Mouse (Mus musculus) heart, embryonic 14.5 days (tissue): ENCODE measurements around the gene C330021F23Rik. TPM values are rescaled to one million over a fixed set of nuclear protein-coding genes. Genes with fewer than 3 reads are reported as not detected.

Experiments used
- ATAC-seq: fragments of 200-750 bp; cut with Nextera tagmentation; 2 replicates; pipeline ENCODE4 v1.8.0; 2017; ENCODE audit warnings: low read depth, moderate TSS enrichment; ENCODE audit not compliant: insufficient number of reproducible peaks, insufficient read depth, low FRiP score
- H3K27ac ChIP-seq, 2 experiments: fragments of 200-500 bp in 1 of 2; fragments of 300-500 bp in 1 of 2; sonication (generic) in 1 of 2; replicated peaks in 1 of 2; 2 replicates each; pipeline ENCODE4 v1.5.1; 2012 to 2014; ENCODE audit warnings: low read depth in 2 of 2, low read length in 2 of 2, control low read depth in 1 of 2, mild to moderate bottlenecking in 1 of 2, mixed read lengths in 1 of 2; ENCODE audit not compliant: control insufficient read depth in 1 of 2, insufficient read depth in 1 of 2
- H3K27me3 ChIP-seq: fragments of 300-500 bp; sonication (generic); 2 replicates; pipeline ENCODE4 v1.6.1; 2014; ENCODE audit warnings: mild to moderate bottlenecking, low read length, control low read depth; ENCODE audit not compliant: control insufficient read depth, insufficient read depth
- H3K36me3 ChIP-seq: fragments of 300-500 bp; sonication (generic); 2 replicates; pipeline ENCODE4 v1.6.1; 2014; ENCODE audit warnings: mild to moderate bottlenecking, control low read depth, low read length, mixed read lengths; ENCODE audit not compliant: control insufficient read depth, insufficient read depth
- H3K4me1 ChIP-seq, 2 experiments: fragments of 200-500 bp in 1 of 2; fragments of 300-500 bp in 1 of 2; sonication (generic) in 1 of 2; 2 replicates each; pipeline ENCODE4 v1.6.1; 2012 to 2014; ENCODE audit warnings: low read length in 2 of 2, control low read depth in 1 of 2, mixed read lengths in 1 of 2; ENCODE audit not compliant: control insufficient read depth in 2 of 2, insufficient read depth in 2 of 2
- H3K4me2 ChIP-seq: fragments of 300-500 bp; sonication (generic); 2 replicates; pipeline ENCODE4 v1.6.1; 2014; ENCODE audit warnings: mild to moderate bottlenecking, low read length
- H3K4me3 ChIP-seq, 2 experiments: fragments of 200-500 bp in 1 of 2; fragments of 300-500 bp in 1 of 2; sonication (generic) in 1 of 2; 2 replicates each; pipeline ENCODE4 v1.5.1; 2012 to 2014; ENCODE audit warnings: low read length in 2 of 2, mild to moderate bottlenecking in 2 of 2, control low read depth in 1 of 2, low read depth in 1 of 2, moderate library complexity in 1 of 2; ENCODE audit not compliant: control insufficient read depth in 1 of 2, insufficient read depth in 1 of 2
- H3K9ac ChIP-seq: fragments of 300-500 bp; sonication (generic); 2 replicates; pipeline ENCODE4 v1.6.1; 2014; ENCODE audit warnings: mild to moderate bottlenecking, low read length
- H3K9me3 ChIP-seq: fragments of 300-500 bp; sonication (generic); 2 replicates; pipeline ENCODE4 v1.6.1; 2016; ENCODE audit warnings: low read length, control low read depth; ENCODE audit not compliant: control insufficient read depth
- WGBS: fragments of 180-500 bp; shearing (Covaris S2); extraction: QIAGEN DNeasy Blood & Tissue Kit; methylation state at CpG from one replicate; pipeline ENCODE4 v1.1.7; 2014; 5-methylcytosine and 5-hydroxymethylcytosine counted together
- polyA plus RNA-seq: library from polyadenylated mRNA; unstranded; fragments of >200 nt; fragmentation: Nextera tagmentation; extraction: Ambion mirVana; gene quantifications from 2 replicates; pipeline ENCODE4 v1.2.1, GENCODE M21; 2014

C330021F23Rik gene
- polyA plus RNA-seq, 1 experiment from 2014 or later: 8.5 TPM

GRCm38 (mm10) chr8:3630647-3631477, 63.1 kb downstream of the C330021F23Rik start, which contains the start of gene Stxbp2:
Gene Stxbp2, plus strand, starts transcription at chr8:3630955.
- Histone ChIP-seq H3K27ac (no peak within 1 kb of the TSS), H3K27me3 (peaks cover 10% of the 10 kb centered on the region; the same call in 1 of the 2 replicates), H3K9me3 (no peaks in the 10 kb centered on the region), H3K4me1 (peaks cover 5% of the 10 kb centered on the region in 2 experiments; a peak in 2 of 4 replicates), H3K4me2 (peak within 1 kb of the TSS; percentile 87), H3K36me3 (peaks cover 16% of the 10 kb centered on the region), H3K9ac (peak within 1 kb of the TSS; percentile 73), H3K4me3 (peak within 1 kb of the TSS; percentile 54 to 68)
- peak; percentile 80 for ATAC-seq
- WGBS: 4% methylated on average over 47 of the region's 47 CpGs

DNA sequence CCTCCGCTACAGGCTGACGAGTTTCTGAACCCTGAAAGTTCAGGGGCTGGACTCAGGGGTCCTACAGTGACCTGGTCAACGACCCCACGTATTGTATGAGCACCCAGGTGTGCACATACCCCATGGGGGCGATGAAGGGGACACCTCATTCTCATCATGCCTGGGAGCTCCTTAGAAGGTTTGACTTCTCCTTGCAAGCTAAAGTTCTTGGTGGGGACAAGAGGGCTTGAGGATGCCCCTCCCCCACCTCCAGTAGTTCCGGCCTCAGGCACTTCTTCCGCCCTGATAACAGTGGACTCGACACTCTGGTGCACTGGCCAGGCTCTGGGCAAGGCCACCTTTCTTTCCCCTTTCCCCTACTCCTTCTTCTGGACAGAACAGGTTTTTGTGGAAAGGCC, 63.7 kb downstream of the C330021F23Rik start:
- H3K4me2 ChIP-seq: peak overlapping the region; percentile 87
- peaks cover 5% of the 10 kb centered on the region in 2 experiments; a peak in 2 of 4 replicates for H3K4me1 ChIP-seq
- H3K27ac ChIP-seq: no peak overlapping the region
- no peaks in the 10 kb centered on the region for H3K9me3 ChIP-seq
- peaks cover 10% of the 10 kb centered on the region; the same call in 1 of the 2 replicates for H3K27me3 ChIP-seq
- H3K4me3 ChIP-seq: peak overlapping the region; percentile 54 to 68
- 10% methylated on average over 8 of the region's 8 CpGs for WGBS
- 0 out of 2 replicates have a peak, but pooled peaks have one; percentile 6 for ATAC-seq
- H3K9ac ChIP-seq: peak overlapping the region; percentile 73
- H3K36me3 ChIP-seq: peaks cover 22% of the 10 kb centered on the region

Other genes with a start within 250 kb of the C330021F23Rik start
- gene A430078G23Rik, start 214.6 kb upstream of the C330021F23Rik start, polyA plus RNA-seq: not detected in 2 replicates
- 4.6 and 6.0 TPM in 2 replicates for gene Arhgef18, start 175.0 kb upstream of the C330021F23Rik start, polyA plus RNA-seq
- gene Pex11g, start 100.3 kb upstream of the C330021F23Rik start, polyA plus RNA-seq: 5.0 and 5.4 TPM in 2 replicates
- gene Tex45, start 97.1 kb upstream of the C330021F23Rik start, polyA plus RNA-seq: not detected in 2 replicates
- 11.5 and 17.4 TPM in 2 replicates for gene Zfp358, start 74.9 kb upstream of the C330021F23Rik start, polyA plus RNA-seq
- gene Mcoln1, start 67.5 kb upstream of the C330021F23Rik start, polyA plus RNA-seq: 36.0 and 38.0 TPM in 2 replicates
- 11.1 and 15.8 TPM in 2 replicates for gene Pnpla6, start 52.6 kb upstream of the C330021F23Rik start, polyA plus RNA-seq
- 1.6 and 2.9 TPM in 2 replicates for gene Camsap3, start 19.3 kb downstream of the C330021F23Rik start, polyA plus RNA-seq
- gene Xab2, start 53.3 kb downstream of the C330021F23Rik start, polyA plus RNA-seq: 29.0 and 30.9 TPM in 2 replicates
- gene Pet100, start 53.6 kb downstream of the C330021F23Rik start, polyA plus RNA-seq: 113 and 114 TPM in 2 replicates
- not detected in 2 replicates for gene Pcp2, start 57.6 kb downstream of the C330021F23Rik start, polyA plus RNA-seq
- gene Stxbp2, start 63.0 kb downstream of the C330021F23Rik start, polyA plus RNA-seq: 39.0 and 40.2 TPM in 2 replicates
- not detected in 2 replicates for gene Retn, start 87.8 kb downstream of the C330021F23Rik start, polyA plus RNA-seq
- 0.18 and 0.22 TPM in 2 replicates for gene Mcemp1, start 97.8 kb downstream of the C330021F23Rik start, polyA plus RNA-seq
- gene Fcor, start 104.4 kb downstream of the C330021F23Rik start, polyA plus RNA-seq: 8.1 and 10.0 TPM in 2 replicates
- gene Trappc5, start 108.3 kb downstream of the C330021F23Rik start, polyA plus RNA-seq: 27.6 and 28.4 TPM in 2 replicates
- gene Fcer2a, start 126.2 kb downstream of the C330021F23Rik start, polyA plus RNA-seq: not detected in 2 replicates
- 4.3 and 6.0 TPM in 2 replicates for gene Clec4g, start 152.7 kb downstream of the C330021F23Rik start, polyA plus RNA-seq
- gene Cd209a, start 181.0 kb downstream of the C330021F23Rik start, polyA plus RNA-seq: not detected in 2 replicates